Mouse (Mus musculus) right cerebral cortex, adult 18-20 months (tissue): ENCODE data around the gene Erc1.

Source experiments
- DNase-seq: peaks from one replicate; pipeline ENCODE4 v3.0.0; 2022; ENCODE audit warnings: mixed read lengths

Gene Erc1

DNA sequence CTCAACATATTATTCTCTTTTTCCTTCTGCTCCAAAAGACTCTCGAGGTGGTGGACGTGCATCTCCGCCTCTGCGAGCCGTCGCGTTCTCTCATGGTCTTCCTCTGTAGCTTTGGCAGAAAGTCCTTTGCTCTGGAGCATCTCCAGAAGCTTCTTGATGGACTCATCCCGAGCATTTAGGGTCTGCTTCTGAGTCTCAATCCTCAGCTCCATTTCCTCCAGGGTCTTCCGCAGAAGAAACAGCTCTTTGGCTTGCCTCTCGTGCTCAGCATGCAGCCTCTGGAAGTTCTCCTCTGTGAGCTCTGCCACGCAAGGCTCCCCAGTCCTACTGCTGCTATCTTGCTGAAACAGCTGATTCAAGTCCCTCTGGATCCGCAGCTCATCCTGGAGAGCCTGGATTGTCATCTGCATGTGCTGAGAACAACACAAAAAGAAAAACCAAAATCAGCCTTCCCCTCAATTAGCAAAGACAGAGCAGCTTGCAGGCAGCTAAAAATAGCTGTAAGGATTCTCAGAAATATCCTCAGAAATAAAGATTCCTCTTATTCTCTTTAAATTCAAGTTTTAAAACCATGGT lies 51.0 kb downstream of the Erc1 start:
- peak; percentile 54 for DNase-seq

- DNase-seq = no peak
Measured at GRCm38 (mm10) chr6:119796291-119796690, 51.7 kb downstream of the Erc1 start.

DNA sequence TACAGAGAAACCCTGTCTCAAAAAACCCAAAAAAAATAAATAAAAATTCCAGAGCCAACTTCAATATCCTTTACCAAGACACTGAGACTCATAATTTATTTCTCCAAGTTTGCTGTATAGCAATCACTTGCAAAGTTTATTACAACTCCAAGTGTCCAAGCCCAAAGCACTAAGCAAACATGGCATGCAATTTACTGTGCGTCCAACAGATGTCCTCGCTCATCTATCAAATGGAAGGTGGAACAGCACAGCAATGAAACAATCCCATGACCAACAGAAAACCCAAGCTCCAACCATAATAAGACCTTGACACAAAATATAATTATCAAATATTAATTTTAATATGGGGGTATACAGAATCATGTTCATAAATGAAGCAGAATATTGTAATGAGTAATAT lies 55.4 kb downstream of the Erc1 start:
- peak; percentile 38 for DNase-seq

DNA sequence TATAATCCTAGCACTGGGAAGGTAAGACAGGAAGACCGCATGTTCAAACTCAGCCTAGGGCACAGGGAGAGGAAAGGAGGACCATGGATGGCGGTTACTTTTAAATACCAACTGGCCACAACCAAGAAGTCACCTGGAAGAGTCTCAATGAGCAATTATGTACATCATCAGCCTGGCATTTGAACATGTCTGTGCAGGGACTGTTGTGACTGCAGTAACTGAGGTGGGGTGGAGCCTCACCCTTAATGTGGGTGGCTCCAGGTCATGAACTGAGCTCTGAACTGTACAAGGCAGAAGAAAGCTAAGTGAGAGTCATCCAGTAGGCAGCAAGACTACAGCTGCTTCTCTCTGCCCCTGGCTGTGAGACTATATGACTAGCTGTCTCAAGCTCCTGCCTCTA lies 65.6 kb downstream of the Erc1 start:
- no peak for DNase-seq

GRCm38 (mm10) chr6:119781109-119781508 lies 66.9 kb downstream of the Erc1 start:
- no peak for DNase-seq

DNA sequence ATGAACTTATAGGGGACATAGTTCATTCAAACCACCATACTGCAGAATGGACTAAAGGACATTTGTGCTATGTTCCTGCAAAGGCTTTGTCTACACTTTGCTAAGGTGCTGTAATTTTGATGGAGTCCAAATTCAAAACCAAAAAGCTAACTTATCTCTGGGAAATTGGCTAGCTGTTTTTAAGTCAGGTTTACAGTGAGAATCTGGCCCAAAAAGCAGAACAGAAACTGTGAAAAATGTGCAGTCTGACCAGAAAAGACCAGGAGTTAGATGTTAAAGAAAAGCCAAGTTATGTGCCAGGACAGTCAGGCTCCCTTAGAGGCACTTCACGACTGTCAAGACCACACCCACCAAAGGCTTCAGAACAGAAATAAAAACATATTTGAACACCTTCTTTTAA lies 79.2 kb downstream of the Erc1 start:
- no peak for DNase-seq

DNA sequence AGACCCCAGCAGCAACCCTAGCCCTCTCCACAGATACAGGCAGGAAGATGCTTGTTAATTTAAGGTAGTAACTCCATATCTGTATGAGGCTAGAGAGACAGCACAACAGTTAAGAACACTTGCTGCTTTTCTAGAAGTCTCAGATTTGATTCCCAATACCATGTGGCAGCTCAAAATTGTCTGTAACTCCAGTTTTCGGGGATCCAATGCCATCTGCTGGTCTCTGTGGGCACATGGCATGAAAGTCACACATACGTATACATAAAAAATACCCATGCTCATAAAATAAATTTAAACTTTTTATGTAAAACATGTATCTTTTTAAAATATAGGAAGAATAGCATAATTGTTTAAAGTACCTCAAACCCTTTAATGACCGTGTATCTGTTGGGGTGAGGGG lies 83.6 kb downstream of the Erc1 start:
- no peak for DNase-seq

DNA sequence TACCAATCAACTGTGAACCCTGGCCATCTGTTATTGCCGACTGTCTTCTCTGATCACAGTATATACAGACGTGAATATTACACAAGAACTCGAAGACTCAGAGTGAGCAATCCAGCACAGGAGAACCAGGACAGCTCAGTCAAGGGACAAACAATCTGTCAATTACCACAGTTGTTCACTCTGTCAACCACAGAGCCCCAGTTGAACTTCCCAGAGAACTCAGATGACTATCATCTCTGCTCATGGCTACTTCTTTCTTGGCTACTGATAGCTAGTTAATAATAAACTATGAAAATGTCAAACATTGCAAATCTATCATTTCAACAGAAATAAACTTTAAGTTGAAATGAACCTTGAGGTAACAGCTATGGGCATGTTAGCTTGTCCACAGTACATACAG lies 88.1 kb downstream of the Erc1 start:
- no peak for DNase-seq

DNA sequence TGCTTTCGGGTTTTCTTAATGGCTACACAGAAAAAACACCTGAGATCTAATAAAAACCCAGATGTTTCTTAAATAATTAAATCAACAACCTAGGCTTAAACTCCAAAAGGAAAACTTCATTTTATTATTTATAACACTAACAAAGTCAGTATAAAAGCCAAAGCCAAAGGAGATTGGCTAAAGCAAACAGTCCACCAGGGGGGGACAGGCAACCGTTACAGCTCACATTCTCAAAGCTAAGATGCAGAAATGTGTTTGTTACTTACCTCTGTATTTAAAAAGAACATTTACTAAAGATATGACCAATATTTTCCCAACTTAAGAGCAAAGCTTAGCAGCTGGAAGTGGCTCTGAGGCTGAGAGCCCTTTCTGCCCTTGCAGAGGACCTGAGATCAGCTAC lies 89.5 kb downstream of the Erc1 start:
- DNase-seq = no peak

GRCm38 (mm10) chr6:119757796-119758195 lies 90.2 kb downstream of the Erc1 start:
- DNase-seq = no peak

GRCm38 (mm10) chr6:119755866-119756265 lies 92.1 kb downstream of the Erc1 start:
- DNase-seq = no peak

DNA sequence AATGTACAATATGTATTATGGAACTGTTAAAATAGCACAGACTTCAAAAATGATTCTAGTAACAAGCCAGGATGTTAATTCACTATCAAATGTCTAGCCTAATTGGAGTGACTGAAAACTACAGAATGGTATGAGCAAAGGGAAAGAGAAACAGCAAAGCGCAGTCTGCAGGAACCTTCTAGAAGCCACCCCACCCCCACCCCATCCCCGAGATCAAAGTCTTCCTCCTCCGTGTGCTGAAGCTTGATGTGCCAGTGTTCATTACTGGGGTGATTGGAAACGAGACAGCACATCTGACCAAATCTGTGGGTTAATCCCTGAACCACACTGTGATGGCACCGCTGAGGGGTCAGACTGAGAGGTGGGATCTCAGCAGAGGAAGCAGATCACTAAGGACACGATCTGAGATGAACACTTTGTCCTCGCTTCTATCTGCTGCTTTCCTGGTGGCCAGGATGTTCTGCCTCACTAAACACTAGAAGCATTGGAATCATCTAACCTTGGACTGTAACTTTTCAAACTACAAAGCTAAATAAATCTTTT lies 98.8 kb downstream of the Erc1 start:
- DNase-seq = no peak

- DNase-seq = no peak
Measured at GRCm38 (mm10) chr6:119741861-119742260, 106.1 kb downstream of the Erc1 start.

GRCm38 (mm10) chr6:119740541-119740940 lies 107.4 kb downstream of the Erc1 start:
- DNase-seq = no peak

GRCm38 (mm10) chr6:119738638-119739375 lies 109.2 kb downstream of the Erc1 start:
- DNase-seq = no peak

DNA sequence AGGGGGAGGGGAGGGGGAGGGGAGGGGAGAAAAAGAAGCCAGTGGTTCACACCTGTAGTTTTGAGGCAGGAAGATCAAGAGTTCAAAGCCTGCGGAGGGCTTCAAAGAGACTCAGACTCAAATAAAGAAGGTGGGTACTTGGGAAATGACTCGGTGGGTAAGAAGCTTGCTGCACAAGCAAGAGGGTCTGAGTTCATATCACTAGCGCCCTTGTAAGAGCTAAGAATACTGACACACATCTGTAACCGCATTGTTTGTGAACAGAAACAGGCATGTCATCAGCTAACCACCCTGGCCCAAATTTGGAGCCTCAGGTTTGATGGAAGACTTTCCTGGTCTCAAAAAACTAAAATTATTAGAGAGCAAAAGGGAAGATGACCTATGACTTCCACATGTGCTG lies 110.3 kb downstream of the Erc1 start:
- DNase-seq = no peak

DNA sequence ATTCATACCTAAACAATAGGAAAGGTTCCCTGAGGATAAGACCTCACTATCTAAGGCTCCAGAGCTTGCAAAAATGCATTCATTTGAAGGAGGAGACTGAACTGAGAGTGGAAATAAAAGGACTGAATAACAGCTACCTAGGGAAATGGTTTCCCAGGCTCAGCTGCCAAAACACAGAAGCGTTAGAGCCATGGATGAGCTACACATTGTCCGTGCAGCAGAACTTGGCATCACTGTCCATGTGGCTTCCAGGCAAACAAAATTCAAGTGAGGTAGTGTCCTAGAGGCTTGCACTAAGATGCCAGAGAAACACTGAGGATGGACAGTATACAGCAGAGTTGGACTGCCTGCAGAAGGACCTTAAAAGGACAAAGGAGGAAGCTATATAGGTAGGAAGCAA lies 112.0 kb downstream of the Erc1 start:
- DNase-seq = no peak

DNA sequence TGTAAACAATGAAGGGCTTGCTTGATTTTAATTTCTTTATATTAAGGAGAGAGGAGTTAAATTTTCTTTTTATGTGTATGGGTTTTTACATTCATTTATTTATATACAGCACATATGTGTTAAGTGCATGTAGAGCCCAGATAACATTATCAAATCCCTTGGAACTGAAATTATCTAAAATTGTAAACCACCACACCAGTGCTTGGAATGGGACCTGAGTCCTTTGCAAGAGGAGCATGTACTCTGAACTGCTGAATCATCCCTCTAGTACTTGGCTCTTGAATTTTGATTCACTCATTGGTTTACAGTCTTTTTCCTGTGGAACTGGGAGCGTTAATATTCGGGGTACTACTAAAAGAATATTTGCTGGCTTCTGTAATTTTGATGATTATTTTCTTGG lies 116.8 kb downstream of the Erc1 start:
- DNase-seq = no peak

DNA sequence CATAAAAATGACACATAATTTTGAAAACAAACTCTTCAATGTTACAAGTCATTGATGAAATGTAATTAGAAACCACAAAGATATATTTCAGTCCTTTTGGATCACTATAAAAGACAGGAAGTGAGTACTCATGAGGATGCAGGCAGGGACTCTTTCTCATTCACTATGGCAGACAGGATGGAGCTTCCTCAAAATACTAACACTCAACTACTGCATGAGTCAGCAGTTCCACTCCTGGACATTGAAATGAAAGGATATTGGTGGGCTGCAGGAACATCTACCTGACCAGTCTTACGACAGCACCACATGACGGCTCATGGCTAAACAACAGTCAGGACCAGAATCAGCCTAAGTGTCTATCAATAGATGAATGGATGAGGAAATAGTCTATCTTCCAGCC lies 132.7 kb downstream of the Erc1 start:
- DNase-seq = no peak

- no peak for DNase-seq
Measured at GRCm38 (mm10) chr6:119713961-119714360, 134.0 kb downstream of the Erc1 start.

GRCm38 (mm10) chr6:119712486-119712885 lies 135.5 kb downstream of the Erc1 start:
- no peak for DNase-seq

- DNase-seq = no peak
Measured at GRCm38 (mm10) chr6:119711649-119712305, 136.2 kb downstream of the Erc1 start.

DNA sequence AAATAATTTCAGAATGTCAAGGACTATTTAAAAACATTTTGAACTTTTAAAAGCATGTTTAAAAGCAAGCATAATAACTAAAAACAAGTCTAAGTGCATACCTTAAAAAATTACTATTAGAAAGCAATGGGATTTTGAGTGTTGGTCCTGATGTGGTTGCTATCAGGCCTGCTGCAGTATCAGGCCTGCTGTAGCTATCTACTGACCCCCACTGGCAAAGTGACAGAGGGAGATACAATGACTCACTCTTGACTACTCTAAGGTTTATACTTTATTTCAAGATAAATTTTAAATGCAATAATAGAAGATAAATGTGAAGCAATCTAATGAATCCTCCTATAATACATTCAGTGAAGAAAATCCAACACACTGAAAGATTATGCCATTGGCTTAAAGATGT lies 138.4 kb downstream of the Erc1 start:
- DNase-seq = no peak

DNA sequence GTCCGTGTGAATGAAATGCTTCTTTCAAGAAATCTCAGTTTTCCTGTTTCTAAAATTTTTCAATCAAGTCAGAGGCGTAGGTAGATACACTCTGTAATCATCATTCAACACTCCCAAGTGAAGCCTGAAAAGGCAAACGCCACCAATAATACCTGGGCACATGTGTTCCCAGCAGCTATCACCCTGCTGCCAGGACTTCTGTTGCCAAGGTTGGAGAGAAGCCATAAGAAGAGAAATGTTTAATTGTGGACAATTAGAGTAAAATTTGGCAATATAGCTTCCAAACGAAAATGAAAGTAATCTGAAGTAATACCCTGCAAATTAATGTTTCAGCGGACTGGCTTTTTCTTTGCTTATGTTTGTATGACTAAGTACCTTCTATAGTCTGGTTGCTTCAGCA lies 140.1 kb downstream of the Erc1 start:
- DNase-seq = no peak
